Mouse (Mus musculus) intestine, postnatal 0 days (tissue): ENCODE measurements at regions not wholly inside any gene's neighbourhood (a gene's known extent, or its start where the extent isn't known, plus 50 kb on each side); places are given as distances from the start of the nearest gene placed in this dataset.

Experiments
- ATAC-seq: fragments of 200-750 bp; cut with Nextera tagmentation; 2 replicates; pipeline ENCODE4 v1.8.0; 2017; ENCODE audit warnings: mild to moderate bottlenecking, moderate TSS enrichment, moderate library complexity
- H3K27ac ChIP-seq: fragments of 300-500 bp; sonication (generic); 2 replicates; pipeline ENCODE4 v1.5.1; 2014; ENCODE audit warnings: mild to moderate bottlenecking, low read depth, low read length, moderate library complexity
- H3K27me3 ChIP-seq: fragments of 300-500 bp; sonication (generic); replicated peaks from 2 replicates; pipeline ENCODE4 v1.6.1; 2014; ENCODE audit warnings: low read length, mixed read lengths; ENCODE audit not compliant: control insufficient read depth, insufficient read depth
- H3K36me3 ChIP-seq: fragments of 300-500 bp; sonication (generic); 2 replicates; pipeline ENCODE4 v1.6.1; 2014; ENCODE audit warnings: mild to moderate bottlenecking, moderate library complexity; ENCODE audit not compliant: control insufficient read depth, insufficient read depth
- H3K4me1 ChIP-seq: fragments of 300-500 bp; sonication (generic); replicated peaks from 2 replicates; pipeline ENCODE4 v1.6.1; 2014; ENCODE audit warnings: antibody characterized with exemption, low read length, mixed read lengths; ENCODE audit not compliant: control insufficient read depth, insufficient read depth
- H3K4me2 ChIP-seq: fragments of 300-500 bp; sonication (generic); replicated peaks from 2 replicates; pipeline ENCODE4 v1.6.1; 2014; ENCODE audit warnings: low read depth, mild to moderate bottlenecking, moderate library complexity
- H3K4me3 ChIP-seq: fragments of 300-500 bp; sonication (generic); 2 replicates; pipeline ENCODE4 v1.5.1; 2014; ENCODE audit warnings: low read depth, low read length
- H3K9ac ChIP-seq: fragments of 300-500 bp; sonication (generic); 2 replicates; pipeline ENCODE4 v1.6.1; 2014; ENCODE audit warnings: mild to moderate bottlenecking, low read depth, low read length
- H3K9me3 ChIP-seq: fragments of 300-500 bp; sonication (generic); 2 replicates; pipeline ENCODE4 v1.6.1; 2016; ENCODE audit warnings: mixed run types; ENCODE audit not compliant: control insufficient read depth
- CTCF ChIP-seq: sonication (generic); IDR thresholded peaks from 2 replicates; pipeline ENCODE4 v1.5.1; 2016; ENCODE audit warnings: low read depth, mild to moderate bottlenecking, control low read depth, antibody characterized with exemption, moderate library complexity
- WGBS: fragments of 180-500 bp; shearing (Covaris S2); extraction: QIAGEN DNeasy Blood & Tissue Kit; methylation state at CpG from one replicate; pipeline ENCODE4 v1.1.7; 2014; 5-methylcytosine and 5-hydroxymethylcytosine counted together

DNA sequence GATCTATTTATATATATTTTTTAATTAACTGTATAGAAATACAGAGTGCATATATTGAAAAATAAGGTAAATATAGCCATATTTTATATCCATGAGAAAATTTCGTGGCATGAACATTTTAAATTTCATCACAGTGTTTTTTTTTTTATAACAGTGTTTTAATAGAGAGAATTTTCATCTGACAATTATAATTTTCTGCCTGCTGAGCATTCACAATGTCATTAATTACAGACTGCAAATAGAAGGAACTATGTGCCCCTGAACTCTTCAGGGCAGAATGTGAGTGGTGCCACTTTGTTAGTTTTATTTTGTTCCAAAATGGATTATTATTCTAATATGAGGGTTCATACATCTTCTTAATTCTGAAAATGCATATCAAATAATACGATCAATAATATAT lies 358.3 kb upstream of the C030005K15Rik start:
- no peak overlapping the region for H3K4me3 ChIP-seq
- H3K4me1 ChIP-seq = no peaks in the 10 kb centered on the region
- no peak overlapping the region for H3K9ac ChIP-seq
- no peak for TF ChIP-seq CTCF
- no peaks in the 10 kb centered on the region for H3K9me3 ChIP-seq
- no peak overlapping the region for H3K27ac ChIP-seq
- no peaks in the 10 kb centered on the region for H3K27me3 ChIP-seq
- no peaks in the 10 kb centered on the region for H3K36me3 ChIP-seq
- ATAC-seq = no peak
- WGBS = 64% methylated on average over 2 of the region's 2 CpGs
- H3K4me2 ChIP-seq = no peak overlapping the region

DNA sequence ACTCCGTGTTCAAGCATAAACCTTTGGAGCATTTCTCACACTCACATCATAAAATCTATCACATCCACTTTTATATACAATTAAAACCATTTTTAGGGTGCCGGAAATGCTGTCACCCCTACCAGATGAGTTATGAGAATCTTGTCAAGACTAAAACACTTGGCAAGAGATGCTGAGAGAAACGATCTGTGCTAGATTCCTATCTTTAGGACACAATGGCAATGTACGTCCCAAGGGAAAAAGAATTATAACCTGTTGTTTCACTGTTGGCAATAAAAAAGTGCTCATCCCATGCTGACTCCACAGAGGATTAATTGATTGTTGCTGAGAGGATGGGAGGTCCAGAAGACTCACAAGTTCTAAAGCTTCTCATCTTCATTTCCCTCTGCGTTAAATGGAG lies 389.7 kb upstream of the C030005K15Rik start:
- no peaks in the 10 kb centered on the region for H3K4me1 ChIP-seq
- H3K9me3 ChIP-seq = no peaks in the 10 kb centered on the region
- TF ChIP-seq CTCF = no peak
- ATAC-seq = no peak
- no peak overlapping the region for H3K27ac ChIP-seq
- 81% methylated on average over 5 of the region's 5 CpGs for WGBS
- H3K4me2 ChIP-seq = no peak overlapping the region
- no peaks in the 10 kb centered on the region for H3K27me3 ChIP-seq
- H3K9ac ChIP-seq = no peak overlapping the region
- H3K4me3 ChIP-seq = no peak overlapping the region
- H3K36me3 ChIP-seq = no peaks in the 10 kb centered on the region

DNA sequence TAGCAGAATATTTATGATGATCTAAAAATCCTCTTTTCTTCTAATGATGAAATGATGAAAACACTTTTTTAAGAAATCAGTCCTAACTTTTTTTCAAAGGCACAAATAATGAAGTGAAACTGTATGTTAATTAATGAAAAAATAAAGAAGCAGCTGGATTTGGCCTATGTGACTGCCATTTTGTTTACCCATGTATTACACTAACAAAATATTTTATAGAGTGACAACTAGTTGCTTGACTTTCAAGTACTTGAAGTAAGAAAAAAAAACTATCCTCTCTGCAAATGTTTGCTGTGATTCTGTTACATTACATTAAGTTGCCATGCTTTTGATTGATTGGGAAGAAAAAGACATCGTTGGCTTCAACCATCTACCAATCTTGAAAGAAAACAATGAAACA lies 399.2 kb upstream of the C030005K15Rik start:
- Histone ChIP-seq H3K27ac (no peak overlapping the region), H3K4me3 (no peak overlapping the region), H3K9ac (no peak overlapping the region), H3K27me3 (no peaks in the 10 kb centered on the region), H3K36me3 (no peaks in the 10 kb centered on the region), H3K9me3 (no peaks in the 10 kb centered on the region), H3K4me1 (no peaks in the 10 kb centered on the region), H3K4me2 (no peak overlapping the region)
- no peak for TF ChIP-seq CTCF
- 66% methylated on average over 1 of the region's 1 CpGs for WGBS
- no peak for ATAC-seq

DNA sequence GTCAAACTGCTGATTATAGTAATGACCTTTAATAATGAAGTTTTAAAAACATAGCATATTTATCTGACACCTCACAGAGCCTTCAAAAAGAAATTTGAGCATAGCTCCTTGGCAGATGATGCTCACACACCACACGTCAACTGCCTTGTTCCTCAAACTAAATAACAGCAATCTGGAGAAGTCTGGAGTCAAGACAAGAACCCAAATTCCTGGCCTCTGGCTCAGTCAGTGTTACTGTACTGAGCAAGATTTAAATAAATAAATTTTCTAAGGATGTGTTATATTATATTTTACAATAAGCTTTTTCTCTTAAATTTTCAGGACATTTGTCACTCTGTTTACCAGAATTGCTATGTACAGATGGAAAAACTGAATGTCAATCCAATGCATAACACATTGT lies 408.5 kb upstream of the C030005K15Rik start:
- H3K27ac ChIP-seq = no peak overlapping the region
- no peak for ATAC-seq
- no peaks in the 10 kb centered on the region for H3K27me3 ChIP-seq
- no peak overlapping the region for H3K4me2 ChIP-seq
- H3K4me1 ChIP-seq = no peaks in the 10 kb centered on the region
- WGBS = 62% methylated on average over 1 of the region's 1 CpGs
- no peak overlapping the region for H3K9ac ChIP-seq
- TF ChIP-seq CTCF = no peak
- H3K36me3 ChIP-seq = no peaks in the 10 kb centered on the region
- no peak overlapping the region for H3K4me3 ChIP-seq
- H3K9me3 ChIP-seq = no peaks in the 10 kb centered on the region

DNA sequence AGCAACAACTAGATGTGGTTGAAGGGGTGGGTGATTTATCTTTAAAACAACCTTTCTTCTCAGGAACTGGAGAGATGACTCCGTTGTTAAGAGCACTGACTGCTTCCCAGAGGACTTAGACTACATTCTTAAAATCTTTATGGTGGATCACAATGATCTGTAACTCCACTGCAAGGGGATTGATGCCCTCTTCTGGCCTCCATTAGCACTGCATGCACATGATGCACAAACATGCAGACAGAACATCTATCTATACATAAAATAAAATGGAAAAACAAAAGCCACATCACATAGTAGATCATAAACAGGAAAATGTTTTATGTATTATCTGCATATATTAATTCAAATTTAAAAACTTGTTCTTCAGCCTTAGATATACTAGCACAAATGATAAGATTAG lies 419.2 kb upstream of the C030005K15Rik start:
- no peak overlapping the region for H3K4me3 ChIP-seq
- WGBS = 78% methylated on average over 1 of the region's 1 CpGs

DNA sequence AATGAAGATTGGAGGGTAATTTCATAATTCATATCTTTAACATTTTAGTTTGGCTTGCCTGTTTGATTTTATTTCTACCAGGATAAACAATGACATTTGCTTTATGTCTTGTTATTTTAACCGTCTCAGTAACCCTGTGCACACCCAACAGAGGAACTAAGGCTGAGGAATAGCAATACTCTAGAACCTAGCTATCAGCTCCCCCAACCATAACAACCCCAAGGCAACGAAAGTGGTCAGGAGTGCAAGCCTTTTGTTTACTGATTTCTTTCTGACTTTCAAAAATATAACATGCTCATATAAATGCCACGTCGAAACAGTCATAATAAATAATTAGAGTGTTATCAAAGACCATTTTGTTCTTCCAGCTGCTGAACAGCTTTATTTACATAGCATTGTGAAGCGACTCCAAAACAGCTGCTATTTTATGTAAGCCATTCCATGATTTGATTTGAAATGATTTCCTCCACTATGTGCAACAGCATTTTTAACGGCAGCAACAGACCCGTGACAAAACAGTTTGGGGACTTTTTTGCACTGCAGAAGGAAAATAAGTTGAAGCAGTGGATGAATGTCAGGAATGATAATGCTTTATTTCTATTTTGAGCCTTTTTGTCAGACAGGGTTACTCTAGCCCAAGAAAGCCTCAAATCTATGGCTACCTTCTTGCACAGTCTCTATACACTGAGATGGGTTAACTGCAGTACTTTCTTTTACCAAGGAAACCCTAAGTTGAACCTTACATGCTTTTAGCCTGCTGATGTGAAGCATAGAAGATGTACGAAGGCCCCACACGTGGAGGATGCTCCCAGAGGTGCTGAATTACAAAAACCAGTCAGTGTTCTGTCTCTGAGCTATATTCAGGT lies 420.7 kb upstream of the C030005K15Rik start:
- no peak overlapping the region for H3K27ac ChIP-seq
- no peak for ATAC-seq

More for the DNA sequence above, 419.2 kb upstream of the C030005K15Rik start:
- TF ChIP-seq CTCF = peak; percentile 57
- no peaks in the 10 kb centered on the region for H3K27me3 ChIP-seq
- ATAC-seq = no peak
- no peaks in the 10 kb centered on the region for H3K36me3 ChIP-seq
- H3K4me2 ChIP-seq = no peak overlapping the region
- no peaks in the 10 kb centered on the region for H3K4me1 ChIP-seq
- no peak overlapping the region for H3K27ac ChIP-seq
- no peaks in the 10 kb centered on the region for H3K9me3 ChIP-seq
- H3K9ac ChIP-seq = no peak overlapping the region

More for the DNA sequence above, 420.7 kb upstream of the C030005K15Rik start:
- TF ChIP-seq CTCF = no peak
- 55% methylated on average over 9 of the region's 9 CpGs for WGBS
- Histone ChIP-seq H3K4me1 (no peaks in the 10 kb centered on the region), H3K4me3 (no peak overlapping the region), H3K4me2 (no peak overlapping the region), H3K27me3 (no peaks in the 10 kb centered on the region), H3K9ac (no peak overlapping the region), H3K36me3 (no peaks in the 10 kb centered on the region), H3K9me3 (no peaks in the 10 kb centered on the region)
